Mouse (Mus musculus) E14TG2a.4 (cell line): Measurements from ENCODE around the gene Tecr.
A peak's percentile ranks its signal among the peaks of the same experiment; 100 is the strongest.

Experiments
- H3K27me3 ChIP-seq: 2 replicates; pipeline ENCODE4 v1.6.1; 2014; ENCODE audit warnings: low read length, control low read depth; ENCODE audit not compliant: insufficient read depth
- H3K36me3 ChIP-seq: 2 replicates; pipeline ENCODE4 v1.6.1; 2014; ENCODE audit warnings: low read length, control low read depth; ENCODE audit not compliant: insufficient read depth
- H3K4me1 ChIP-seq: replicated peaks from 2 replicates; pipeline ENCODE4 v1.6.1; 2014; ENCODE audit warnings: low read depth, low read length, control low read depth
- H3K4me3 ChIP-seq: replicated peaks from 2 replicates; pipeline ENCODE4 v1.5.1; 2014; ENCODE audit warnings: mild to moderate bottlenecking, low read length
- H3K9me3 ChIP-seq: 2 replicates; pipeline ENCODE4 v1.6.1; 2014; ENCODE audit warnings: low read length, control low read depth
- CTCF ChIP-seq: conservative IDR thresholded peaks from 2 replicates; pipeline ENCODE4 v1.5.1; 2014; ENCODE audit warnings: low read length
- NANOG ChIP-seq: IDR thresholded peaks from 2 replicates; pipeline ENCODE4 v1.6.1; 2014; ENCODE audit warnings: borderline replicate concordance, low read length, mixed read lengths
- POU5F1 ChIP-seq: IDR thresholded peaks from 2 replicates; pipeline ENCODE4 v1.6.1; 2014; ENCODE audit warnings: low read length, borderline replicate concordance

Tecr gene

GRCm38 (mm10) chr8:83580826-83581225 is 26.9 kb downstream of the Tecr start:
- Histone ChIP-seq H3K4me3 (no peak overlapping the region), H3K27me3 (no peaks in the 10 kb centered on the region), H3K36me3 (peaks cover 42% of the 10 kb centered on the region), H3K4me1 (peaks cover 90% of the 10 kb centered on the region), H3K9me3 (no peaks in the 10 kb centered on the region)
- no peak for TF ChIP-seq NANOG
- TF ChIP-seq CTCF: no peak
- no peak for TF ChIP-seq POU5F1

GRCm38 (mm10) chr8:83579676-83580075 is 28.1 kb downstream of the Tecr start:
- no peak for TF ChIP-seq NANOG
- Histone ChIP-seq H3K9me3 (no peaks in the 10 kb centered on the region), H3K4me3 (no peak overlapping the region), H3K36me3 (peaks cover 42% of the 10 kb centered on the region), H3K4me1 (peaks cover 94% of the 10 kb centered on the region), H3K27me3 (no peaks in the 10 kb centered on the region)

GRCm38 (mm10) chr8:83578131-83579055 is 29.4 kb downstream of the Tecr start:
- peak overlapping the region; percentile 32; the same call in 1 of the 2 replicates for H3K4me3 ChIP-seq
- H3K9me3 ChIP-seq: no peaks in the 10 kb centered on the region
- H3K4me1 ChIP-seq: peaks cover 97% of the 10 kb centered on the region
- TF ChIP-seq POU5F1 (no peak), CTCF (no peak), NANOG (no peak)
- peaks cover 44% of the 10 kb centered on the region for H3K36me3 ChIP-seq
- H3K27me3 ChIP-seq: no peaks in the 10 kb centered on the region

GRCm38 (mm10) chr8:83577384-83577791 is 30.4 kb downstream of the Tecr start:
- Histone ChIP-seq H3K9me3 (no peaks in the 10 kb centered on the region), H3K36me3 (peaks cover 46% of the 10 kb centered on the region), H3K27me3 (no peaks in the 10 kb centered on the region), H3K4me1 (peaks cover 95% of the 10 kb centered on the region), H3K4me3 (peak overlapping the region; percentile 37)
- TF ChIP-seq CTCF (no peak), NANOG (no peak), POU5F1 (no peak)

GRCm38 (mm10) chr8:83576921-83577320 is 30.9 kb downstream of the Tecr start:
- Histone ChIP-seq H3K27me3 (no peaks in the 10 kb centered on the region), H3K9me3 (no peaks in the 10 kb centered on the region), H3K4me3 (peak overlapping the region; percentile 37; the same call in 1 of the 2 replicates), H3K36me3 (peaks cover 47% of the 10 kb centered on the region), H3K4me1 (peaks cover 94% of the 10 kb centered on the region)
- TF ChIP-seq CTCF: no peak
- no peak for TF ChIP-seq POU5F1
- no peak for TF ChIP-seq NANOG

- peaks cover 94% of the 10 kb centered on the region for H3K4me1 ChIP-seq
- 0 out of 2 replicates have a peak overlapping the region, but pooled peaks have one; percentile 37 for H3K4me3 ChIP-seq
- no peaks in the 10 kb centered on the region for H3K9me3 ChIP-seq
- TF ChIP-seq NANOG (no peak), POU5F1 (no peak), CTCF (no peak)
- H3K36me3 ChIP-seq: peaks cover 51% of the 10 kb centered on the region
- H3K27me3 ChIP-seq: no peaks in the 10 kb centered on the region
These were observed 31.3 kb downstream of the Tecr start for GRCm38 (mm10) chr8:83576516-83576895.

- Histone ChIP-seq H3K27me3 (no peaks in the 10 kb centered on the region), H3K36me3 (peaks cover 57% of the 10 kb centered on the region), H3K4me1 (peaks cover 94% of the 10 kb centered on the region), H3K9me3 (no peaks in the 10 kb centered on the region), H3K4me3 (no peak overlapping the region)
- TF ChIP-seq POU5F1 (no peak), NANOG (no peak), CTCF (no peak)
These were observed 31.9 kb downstream of the Tecr start for GRCm38 (mm10) chr8:83575561-83576515.

GRCm38 (mm10) chr8:83574631-83575315 is 33.0 kb downstream of the Tecr start:
- Histone ChIP-seq H3K36me3 (peaks cover 62% of the 10 kb centered on the region), H3K4me1 (peaks cover 94% of the 10 kb centered on the region), H3K9me3 (no peaks in the 10 kb centered on the region), H3K27me3 (no peaks in the 10 kb centered on the region), H3K4me3 (peak overlapping the region; percentile 39; the same call in 1 of the 2 replicates)
- TF ChIP-seq CTCF: no peak
- TF ChIP-seq NANOG: no peak
- TF ChIP-seq POU5F1: no peak
